Mouse (Mus musculus): Measurements from ENCODE around the gene Kat8.

DNA sequence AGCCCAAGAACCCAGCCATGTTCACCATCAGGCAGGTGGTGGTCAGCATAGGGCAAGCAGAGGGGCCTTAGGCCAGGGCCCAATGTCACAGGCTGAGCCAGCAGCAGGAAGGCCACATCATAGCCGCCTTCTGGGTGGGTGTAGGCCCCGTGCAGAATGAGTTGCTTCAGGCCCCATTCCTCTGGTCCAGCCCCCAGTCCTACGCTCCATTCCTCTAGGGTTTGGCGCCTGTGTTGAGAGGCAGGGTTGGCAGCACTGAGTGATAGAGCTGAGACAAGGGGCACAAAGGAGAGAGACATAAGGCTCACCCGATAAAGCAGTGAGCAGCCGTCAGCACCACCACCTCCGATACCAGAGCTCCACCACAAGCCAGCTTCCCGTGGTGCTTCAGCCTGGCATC is 25.1 kb upstream of the Kat8 start:
- TF ChIP-seq POLR2A (IDR thresholded peaks at IDR 0.05; ENCODE audit: low read depth, low read length) (no peak), CTCF (conservative IDR thresholded peaks at IDR 0.05; ENCODE audit: insufficient read depth, insufficient read length, low read depth, low read length) (no peak)

All from kidney, adult 2 months (tissue).